Mouse (Mus musculus) liver, postnatal 0 days (tissue): ENCODE data around the gene Klhl32.

Experiments
- CTCF ChIP-seq: sonication (generic); IDR thresholded peaks from 2 replicates; pipeline ENCODE4 v1.5.1; 2016; ENCODE audit warnings: antibody characterized with exemption, low read depth
- EP300 ChIP-seq: IDR thresholded peaks from 2 replicates; pipeline ENCODE4 v1.6.1; 2016; ENCODE audit warnings: antibody characterized with exemption, low read depth, mild to moderate bottlenecking

DNA sequence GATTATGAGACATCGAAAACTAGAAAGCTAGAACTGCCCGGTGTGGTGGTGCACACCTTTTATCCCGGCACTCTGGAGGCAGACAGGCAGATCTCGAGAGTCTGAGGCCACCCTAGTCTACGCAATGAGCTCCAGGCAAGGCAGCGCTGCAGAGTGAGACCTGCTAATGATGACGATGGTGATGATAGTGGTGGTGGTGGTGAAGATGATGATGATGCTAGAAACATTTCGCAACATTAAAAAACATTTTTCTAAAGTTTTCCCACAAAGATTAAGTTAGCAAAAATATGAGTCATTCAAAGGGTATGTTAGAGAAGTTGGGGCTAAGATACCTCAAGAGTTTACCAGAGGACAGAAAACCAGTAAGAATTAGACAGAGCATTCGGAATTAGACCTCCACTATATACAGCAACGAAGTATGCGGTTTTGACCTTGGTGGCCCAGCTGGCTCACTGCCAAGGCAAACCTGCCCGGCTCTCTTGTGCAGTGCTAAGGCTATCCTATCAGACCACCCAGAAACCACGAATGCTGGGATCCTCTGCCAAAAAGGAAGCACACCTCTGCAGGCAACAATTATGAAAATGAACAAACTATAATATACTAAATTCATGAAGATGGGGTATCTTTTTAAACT, 224.9 kb downstream of the Klhl32 start:
- TF ChIP-seq CTCF (no peak), EP300 (no peak)
